Mouse (Mus musculus): Measurements from ENCODE around the gene Pigk.

DNA sequence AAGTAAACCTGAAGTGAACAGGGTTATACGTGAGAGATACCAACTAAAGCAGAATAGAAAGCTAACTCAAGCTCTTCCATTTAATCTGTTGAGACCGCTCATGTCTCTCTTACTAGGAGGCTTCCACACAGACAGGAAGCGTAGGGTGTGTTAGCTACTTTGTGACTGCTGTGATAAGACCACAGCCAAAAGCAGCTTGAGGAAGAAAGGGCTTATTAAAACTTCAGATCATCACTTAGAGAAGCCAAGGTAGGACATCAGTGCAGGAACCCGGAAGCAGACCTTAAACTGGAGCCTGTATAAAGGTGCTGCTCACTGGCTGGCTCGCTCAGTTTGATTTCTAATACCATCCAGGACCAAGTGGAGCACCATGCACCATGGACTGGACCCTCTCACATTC lies 236.4 kb downstream of the Pigk start:
- no peak for TF ChIP-seq POLR2A (IDR thresholded peaks at IDR 0.05; ENCODE audit: low read depth, low read length)
- no peak for TF ChIP-seq CTCF (IDR thresholded peaks at IDR 0.05; ENCODE audit: borderline replicate concordance, insufficient read depth, low read length)
